Mouse (Mus musculus) neural tube, embryonic 11.5 days (tissue): ENCODE results near the gene Lpp. TPM values are rescaled to one million over a fixed set of nuclear protein-coding genes. Genes with fewer than 3 reads are reported as not detected.

ENCODE experiments used
- ATAC-seq: fragments of 200-750 bp; cut with Nextera tagmentation; 2 replicates; pipeline ENCODE4 v1.8.0; 2017; ENCODE audit warnings: moderate number of reproducible peaks, mild to moderate bottlenecking, moderate TSS enrichment, moderate library complexity; ENCODE audit not compliant: insufficient read depth, low FRiP score, low TSS enrichment
- DNase-seq: peaks from one replicate; pipeline ENCODE4 v3.0.0-alpha.2; 2015; ENCODE audit warnings: low spot score
- H3K27ac ChIP-seq: fragments of 300-500 bp; sonication (generic); 2 replicates; pipeline ENCODE4 v1.5.1; 2014; ENCODE audit warnings: low read depth, mild to moderate bottlenecking, low read length
- H3K27me3 ChIP-seq: fragments of 300-500 bp; sonication (generic); 2 replicates; pipeline ENCODE4 v1.6.1; 2014; ENCODE audit warnings: mild to moderate bottlenecking, low read length, mixed read lengths; ENCODE audit not compliant: control insufficient read depth, insufficient read depth
- H3K36me3 ChIP-seq: fragments of 300-500 bp; sonication (generic); 2 replicates; pipeline ENCODE4 v1.6.1; 2014; ENCODE audit warnings: mild to moderate bottlenecking, low read length, moderate library complexity, mixed read lengths; ENCODE audit not compliant: control insufficient read depth, insufficient read depth
- H3K4me1 ChIP-seq: fragments of 300-500 bp; sonication (generic); 2 replicates; pipeline ENCODE4 v1.6.1; 2014; ENCODE audit warnings: low read length, mixed read lengths; ENCODE audit not compliant: control insufficient read depth, insufficient read depth
- H3K4me2 ChIP-seq: fragments of 300-500 bp; sonication (generic); 2 replicates; pipeline ENCODE4 v1.6.1; 2014; ENCODE audit warnings: low read depth, mild to moderate bottlenecking, moderate library complexity
- H3K4me3 ChIP-seq: fragments of 300-500 bp; sonication (generic); 2 replicates; pipeline ENCODE4 v1.5.1; 2014; ENCODE audit warnings: low read depth, low read length
- H3K9ac ChIP-seq: fragments of 300-500 bp; sonication (generic); 2 replicates; pipeline ENCODE4 v1.6.1; 2014; ENCODE audit warnings: mild to moderate bottlenecking, low read length
- H3K9me3 ChIP-seq: fragments of 300-500 bp; sonication (generic); 2 replicates; pipeline ENCODE4 v1.6.1; 2016; ENCODE audit warnings: low read length; ENCODE audit not compliant: control insufficient read depth
- WGBS: fragments of 180-500 bp; shearing (Covaris S2); extraction: QIAGEN DNeasy Blood & Tissue Kit; methylation state at CpG from one replicate; pipeline ENCODE4 v1.1.7; 2014; 5-methylcytosine and 5-hydroxymethylcytosine counted together
- polyA plus RNA-seq: library from polyadenylated mRNA; unstranded; fragments of >200 nt; fragmentation: Nextera tagmentation; extraction: Ambion mirVana; gene quantifications from 2 replicates; pipeline ENCODE4 v1.2.1, GENCODE M21; 2014

Lpp gene
- polyA plus RNA-seq, 1 experiment from 2014 or later = 21.7 TPM

DNA sequence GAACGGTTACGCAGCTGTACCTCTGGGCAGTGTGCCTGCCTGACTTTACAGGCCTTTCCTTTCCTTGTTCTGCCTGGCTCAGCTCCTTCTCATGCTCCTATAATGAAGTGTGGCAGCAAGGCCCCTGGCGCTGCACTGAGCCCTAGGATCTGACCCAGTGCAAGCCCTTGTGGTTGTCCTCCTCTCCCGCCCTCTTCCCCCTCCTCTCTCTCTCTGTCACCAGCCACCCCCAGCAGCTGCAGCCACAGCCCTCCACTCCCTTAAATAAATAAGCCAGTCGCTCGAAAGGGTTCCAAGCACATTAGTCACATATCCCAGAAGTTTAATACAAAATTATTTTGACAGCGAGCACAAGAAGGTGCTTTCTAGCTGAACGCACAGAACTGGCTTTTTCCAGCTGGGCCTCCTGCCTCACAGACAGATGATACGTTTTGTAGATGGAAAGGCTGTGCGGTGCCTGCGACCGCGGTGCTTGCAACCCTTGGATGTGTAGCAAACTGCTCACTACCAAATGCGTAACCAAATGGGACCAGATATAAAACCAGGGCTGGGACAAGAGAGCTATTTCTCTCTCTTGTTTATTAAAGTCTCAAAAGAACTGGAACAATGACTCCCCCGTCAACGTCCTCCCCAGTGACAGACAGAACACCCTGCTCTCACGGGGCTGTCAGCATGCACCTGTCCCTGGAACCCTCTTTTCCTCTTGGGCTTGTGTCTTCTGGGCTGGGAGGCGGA, 97.6 kb downstream of the Lpp start:
- 50% methylated on average over 18 of the region's 18 CpGs for WGBS
- no peak overlapping the region for H3K27ac ChIP-seq
- DNase-seq (peak; percentile 35), ATAC-seq (peak; percentile 49; the same call in 1 of the 2 replicates)
- no peak overlapping the region for H3K4me2 ChIP-seq
- H3K4me1 ChIP-seq = peaks cover 8% of the 10 kb centered on the region; the same call in 1 of the 2 replicates
- H3K4me3 ChIP-seq = no peak overlapping the region
- no peaks in the 10 kb centered on the region for H3K27me3 ChIP-seq
- no peak overlapping the region for H3K9ac ChIP-seq
- H3K9me3 ChIP-seq = no peaks in the 10 kb centered on the region
- H3K36me3 ChIP-seq = no peaks in the 10 kb centered on the region

DNA sequence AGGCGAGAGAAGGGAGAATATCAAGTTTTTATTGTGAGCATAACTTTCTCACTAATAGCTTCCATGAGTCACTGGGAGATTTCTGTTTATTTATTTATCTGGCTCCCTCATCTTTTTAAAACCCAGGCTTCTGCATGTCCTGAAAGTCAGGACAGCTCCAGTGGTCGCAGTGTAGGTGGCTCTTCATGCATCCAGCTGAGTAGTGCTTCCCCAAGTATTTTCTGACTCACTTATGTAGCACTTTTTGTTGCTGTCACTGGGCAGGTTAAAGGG, 98.1 kb downstream of the Lpp start:
- H3K27ac ChIP-seq = no peak overlapping the region
- no peak for ATAC-seq
- H3K36me3 ChIP-seq = no peaks in the 10 kb centered on the region
- H3K27me3 ChIP-seq = no peaks in the 10 kb centered on the region
- WGBS = 87% methylated on average over 2 of the region's 2 CpGs
- H3K9ac ChIP-seq = no peak overlapping the region
- peaks cover 9% of the 10 kb centered on the region; the same call in 1 of the 2 replicates for H3K4me1 ChIP-seq
- no peak overlapping the region for H3K4me2 ChIP-seq
- DNase-seq = no peak
- H3K9me3 ChIP-seq = no peaks in the 10 kb centered on the region
- no peak overlapping the region for H3K4me3 ChIP-seq

DNA sequence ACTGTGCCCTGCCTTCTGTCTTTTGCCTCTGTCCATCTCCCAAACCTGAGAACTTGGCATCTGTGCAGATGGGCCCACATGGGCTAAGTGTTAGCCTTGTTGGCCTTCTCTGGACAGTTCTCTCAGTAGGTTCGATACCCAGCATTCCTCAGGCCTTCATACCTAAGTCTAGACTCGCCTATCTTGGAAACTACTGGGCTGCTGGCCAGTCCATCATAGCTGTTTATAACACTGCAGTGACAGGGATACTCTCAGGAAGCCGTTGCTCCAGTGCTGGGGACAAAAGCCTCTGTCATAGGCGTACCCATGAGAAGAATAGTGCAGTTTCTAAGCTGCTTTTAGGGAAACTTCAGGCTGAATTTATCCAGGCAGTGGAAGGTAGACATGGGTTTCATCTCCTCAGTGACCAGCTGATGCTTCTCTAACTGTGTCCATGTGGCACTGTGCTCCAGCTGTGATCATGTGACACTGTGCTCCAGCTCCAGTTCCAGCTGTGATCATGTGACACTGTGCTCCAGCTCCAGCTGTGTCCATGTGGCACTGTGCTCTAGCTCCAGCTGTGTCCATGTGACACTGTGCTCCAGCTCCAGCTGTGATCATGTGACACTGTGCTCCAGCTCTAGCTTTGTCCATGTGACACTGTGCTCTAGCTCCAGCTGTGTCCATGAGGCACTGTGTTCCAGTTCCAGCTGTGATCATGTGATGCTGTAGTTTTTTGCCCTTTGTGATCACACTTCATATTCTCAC, 99.1 kb downstream of the Lpp start:
- H3K36me3 ChIP-seq = no peaks in the 10 kb centered on the region
- H3K4me3 ChIP-seq = no peak overlapping the region
- no peaks in the 10 kb centered on the region for H3K27me3 ChIP-seq
- no peak overlapping the region for H3K9ac ChIP-seq
- H3K4me2 ChIP-seq = no peak overlapping the region
- peaks cover 9% of the 10 kb centered on the region; the same call in 1 of the 2 replicates for H3K4me1 ChIP-seq
- H3K9me3 ChIP-seq = no peaks in the 10 kb centered on the region
- no peak for ATAC-seq
- WGBS = 76% methylated on average over 4 of the region's 4 CpGs
- no peak overlapping the region for H3K27ac ChIP-seq
- DNase-seq = no peak

DNA sequence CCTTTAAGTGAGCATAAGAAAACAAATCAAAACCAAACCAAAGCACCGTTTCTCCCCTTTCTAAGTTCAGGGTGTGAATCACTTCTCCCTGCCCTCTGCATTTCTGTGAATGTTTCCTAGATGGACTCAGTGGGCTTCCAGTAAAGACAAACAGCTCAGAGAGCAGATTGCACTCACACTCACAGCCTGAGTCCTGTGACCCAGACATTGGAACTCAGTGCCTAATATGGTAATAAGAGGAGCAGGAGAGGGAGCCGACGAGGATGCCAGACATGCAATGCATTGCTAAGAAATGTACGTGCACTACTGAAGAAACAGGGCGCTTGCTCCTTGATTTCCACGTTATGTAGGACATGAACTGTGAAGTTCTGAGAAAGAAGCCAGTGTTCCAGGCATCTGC, 101.2 kb downstream of the Lpp start:
- DNase-seq = no peak
- no peak overlapping the region for H3K4me3 ChIP-seq

DNA sequence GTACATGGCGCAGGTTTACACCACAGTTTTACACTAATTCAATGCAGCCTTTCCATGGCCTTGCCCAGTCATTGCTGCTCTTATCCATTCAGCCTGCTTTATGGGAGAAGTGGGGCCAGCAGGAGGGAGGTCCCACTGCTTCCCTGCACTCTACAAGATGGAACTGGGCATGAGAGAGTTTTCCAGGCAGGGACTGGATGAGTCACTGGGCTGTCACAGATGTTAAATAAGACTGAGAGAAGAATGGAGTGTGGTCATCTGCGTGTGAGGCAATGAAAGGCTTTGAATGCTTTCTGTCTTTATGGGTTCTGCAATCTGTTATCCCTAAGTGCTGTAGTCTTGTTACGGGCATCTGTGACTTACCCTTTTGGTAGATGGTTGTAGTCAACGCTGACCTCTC, 102.2 kb downstream of the Lpp start:
- ATAC-seq (peak; percentile 32; the same call in 1 of the 2 replicates), DNase-seq (no peak)
- H3K36me3 ChIP-seq = no peaks in the 10 kb centered on the region
- no peaks in the 10 kb centered on the region for H3K27me3 ChIP-seq
- no peaks in the 10 kb centered on the region for H3K9me3 ChIP-seq
- H3K4me1 ChIP-seq = peaks cover 9% of the 10 kb centered on the region; the same call in 1 of the 2 replicates
- H3K4me2 ChIP-seq = no peak overlapping the region
- no peak overlapping the region for H3K27ac ChIP-seq
- no peak overlapping the region for H3K4me3 ChIP-seq
- 61% methylated on average over 4 of the region's 4 CpGs for WGBS
- no peak overlapping the region for H3K9ac ChIP-seq

More for the DNA sequence above, 101.2 kb downstream of the Lpp start:
- Histone ChIP-seq H3K4me2 (no peak overlapping the region), H3K36me3 (no peaks in the 10 kb centered on the region), H3K27me3 (no peaks in the 10 kb centered on the region), H3K4me1 (peaks cover 9% of the 10 kb centered on the region; the same call in 1 of the 2 replicates), H3K27ac (no peak overlapping the region), H3K9ac (no peak overlapping the region), H3K9me3 (no peaks in the 10 kb centered on the region)
- WGBS = 54% methylated on average over 6 of the region's 6 CpGs
- no peak for ATAC-seq

DNA sequence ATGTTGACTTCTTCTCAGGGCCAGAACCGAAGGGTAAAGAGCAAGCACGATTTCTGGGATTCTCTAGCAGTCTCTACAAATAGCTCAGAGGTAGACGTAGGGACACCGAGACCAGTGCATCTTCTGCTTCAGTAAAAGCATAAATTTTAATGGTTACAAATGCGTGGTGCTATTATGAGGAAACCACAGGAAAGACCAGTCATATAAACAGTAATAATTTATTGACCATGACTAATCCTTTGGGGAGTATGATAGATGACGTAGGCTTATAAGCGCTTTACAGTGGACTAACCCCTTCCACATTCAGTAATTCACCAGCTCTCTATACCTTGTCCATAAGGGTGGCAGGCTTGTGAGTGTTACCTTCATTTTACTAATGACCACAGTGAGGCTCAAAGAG, 103.3 kb downstream of the Lpp start:
- no peak for ATAC-seq
- no peaks in the 10 kb centered on the region for H3K27me3 ChIP-seq
- no peak overlapping the region for H3K4me3 ChIP-seq
- 70% methylated on average over 7 of the region's 7 CpGs for WGBS
- H3K27ac ChIP-seq = no peak overlapping the region
- peaks cover 4% of the 10 kb centered on the region; the same call in 1 of the 2 replicates for H3K4me1 ChIP-seq
- H3K36me3 ChIP-seq = no peaks in the 10 kb centered on the region
- H3K9ac ChIP-seq = no peak overlapping the region
- no peak for DNase-seq
- no peak overlapping the region for H3K4me2 ChIP-seq
- no peaks in the 10 kb centered on the region for H3K9me3 ChIP-seq

DNA sequence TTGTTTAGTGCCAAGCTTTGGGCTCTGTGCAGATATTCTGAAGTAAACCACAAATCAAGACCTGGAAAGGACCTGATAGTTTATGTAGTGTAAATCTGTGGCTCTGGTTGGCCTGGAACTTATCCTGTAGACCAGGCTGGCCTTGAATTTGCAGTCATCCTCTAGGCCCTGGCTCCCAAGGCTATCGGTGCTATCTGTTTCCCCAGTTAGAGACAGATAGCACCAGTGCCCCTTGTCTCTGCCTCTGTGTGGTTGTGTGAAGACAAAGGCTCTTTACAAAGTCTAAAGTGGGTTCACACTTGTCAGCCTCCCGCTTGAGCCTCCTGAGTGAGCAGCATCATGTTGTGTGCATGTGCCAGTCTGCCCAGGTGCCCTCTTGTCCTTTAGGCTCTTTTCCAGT, 104.1 kb downstream of the Lpp start:
- Histone ChIP-seq H3K36me3 (no peaks in the 10 kb centered on the region), H3K9ac (no peak overlapping the region), H3K27ac (no peak overlapping the region), H3K4me1 (peaks cover 4% of the 10 kb centered on the region; the same call in 1 of the 2 replicates), H3K27me3 (no peaks in the 10 kb centered on the region), H3K4me2 (no peak overlapping the region), H3K4me3 (no peak overlapping the region), H3K9me3 (no peaks in the 10 kb centered on the region)
- no peak for DNase-seq
- 96% methylated on average over 2 of the region's 2 CpGs for WGBS
- ATAC-seq = no peak

DNA sequence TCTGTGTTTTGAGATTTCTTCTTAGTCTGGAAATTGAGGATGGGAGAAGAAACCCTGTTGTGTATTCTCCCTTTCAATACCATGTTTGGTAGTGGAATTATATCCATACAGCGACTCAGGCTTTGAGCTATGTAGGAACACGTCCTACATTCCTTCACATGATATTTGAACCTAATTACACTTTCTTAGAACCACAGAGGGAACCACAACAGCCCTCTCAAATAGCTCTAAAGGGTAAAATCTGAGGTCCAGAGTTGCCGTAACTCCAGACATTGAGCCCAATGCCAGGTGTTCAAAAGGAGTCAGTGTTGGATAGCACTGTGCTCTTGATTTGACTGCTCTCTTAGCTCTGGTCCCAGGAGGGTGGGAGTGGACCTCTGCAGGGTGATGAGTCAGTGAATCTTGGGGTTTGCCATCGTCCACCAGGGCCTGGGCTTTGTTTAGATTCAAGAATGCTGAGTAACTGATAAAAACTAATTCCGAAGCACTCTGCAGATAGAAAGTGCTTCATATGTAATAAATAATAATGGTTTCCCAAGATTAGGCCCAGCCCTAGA, 104.9 kb downstream of the Lpp start:
- no peak overlapping the region for H3K9ac ChIP-seq
- DNase-seq (no peak), ATAC-seq (no peak)
- WGBS = 88% methylated on average over 5 of the region's 5 CpGs
- H3K36me3 ChIP-seq = no peaks in the 10 kb centered on the region
- no peak overlapping the region for H3K4me2 ChIP-seq
- H3K27me3 ChIP-seq = no peaks in the 10 kb centered on the region
- H3K4me3 ChIP-seq = no peak overlapping the region
- peaks cover 4% of the 10 kb centered on the region; the same call in 1 of the 2 replicates for H3K4me1 ChIP-seq
- no peaks in the 10 kb centered on the region for H3K9me3 ChIP-seq
- no peak overlapping the region for H3K27ac ChIP-seq
